ENCODE assay signal across 8 mouse cellular contexts in genomic region chr17:25874721-25875170, GRCm38 (mm10). TPM values are rescaled to one million over a fixed set of nuclear protein-coding genes. Genes with fewer than 3 reads are reported as not detected.
DNase-seq lines count a peak whose midpoint lies in the region; ATAC-seq and TF ChIP-seq lines count a peak whose summit lies in the region.

TSS of gene Mettl26 (plus strand) at chr17:25875074.

- peaks cover 47% of the 10 kb centered on the region for H3K4me1 ChIP-seq in erythroblast, embryonic 14.5 days (ENCODE audit: control insufficient read depth)
- peaks cover 20% of the 10 kb centered on the region for H3K4me1 ChIP-seq in heart, embryonic 11.5 days (ENCODE audit: control insufficient read depth, insufficient read depth, low read length)
- peaks cover 29% of the 10 kb centered on the region for H3K4me1 ChIP-seq in kidney, embryonic 15.5 days
- peaks cover 27% of the 10 kb centered on the region for H3K4me1 ChIP-seq in limb, embryonic 15.5 days
- peaks cover 16% of the 10 kb centered on the region; the same call in 1 of the 2 replicates for H3K4me1 ChIP-seq in midbrain, postnatal 0 days (ENCODE audit: insufficient read depth, low read length)

- peak within 1 kb of the TSS; percentile 73 for H3K4me3 ChIP-seq in erythroblast, embryonic 14.5 days (replicated peaks)
- peak within 1 kb of the TSS; percentile 85 for H3K4me3 ChIP-seq in heart, embryonic 11.5 days (ENCODE audit: low read depth, low read length)
- H3K4me3 ChIP-seq in kidney, embryonic 15.5 days (replicated peaks): peak within 1 kb of the TSS; percentile 84
- H3K4me3 ChIP-seq in limb, embryonic 15.5 days: peak within 1 kb of the TSS; percentile 81
- peak within 1 kb of the TSS; percentile 76 for H3K4me3 ChIP-seq in midbrain, postnatal 0 days (ENCODE audit: low read depth, low read length)

- under 1% methylated on average over 25 of the region's 25 CpGs for WGBS in heart, embryonic 11.5 days (ENCODE audit: insufficient replicate concordance)
- WGBS in kidney, embryonic 15.5 days: under 1% methylated on average over 25 of the region's 25 CpGs
- under 1% methylated on average over 25 of the region's 25 CpGs for WGBS in limb, embryonic 15.5 days
- WGBS in midbrain, postnatal 0 days: under 1% methylated on average over 25 of the region's 25 CpGs

- H3K9ac ChIP-seq in heart, embryonic 11.5 days (ENCODE audit: low read depth, low read length): peak within 1 kb of the TSS; percentile 80
- peak within 1 kb of the TSS; percentile 77 for H3K9ac ChIP-seq in kidney, embryonic 15.5 days
- peak within 1 kb of the TSS; percentile 79 for H3K9ac ChIP-seq in limb, embryonic 15.5 days
- peak within 1 kb of the TSS; percentile 89 for H3K9ac ChIP-seq in midbrain, postnatal 0 days (replicated peaks; ENCODE audit: low read length, poor library complexity, severe bottlenecking)

- H3K27me3 ChIP-seq in erythroblast, embryonic 14.5 days (ENCODE audit: control insufficient read depth): no peaks in the 10 kb centered on the region
- H3K27me3 ChIP-seq in heart, embryonic 11.5 days (ENCODE audit: control insufficient read depth, insufficient read depth, low read length): no peaks in the 10 kb centered on the region
- H3K27me3 ChIP-seq in kidney, embryonic 15.5 days: no peaks in the 10 kb centered on the region
- H3K27me3 ChIP-seq in limb, embryonic 15.5 days: no peaks in the 10 kb centered on the region
- no peaks in the 10 kb centered on the region for H3K27me3 ChIP-seq in midbrain, postnatal 0 days (ENCODE audit: insufficient read depth, low read length)

- peak; percentile 96 for DNase-seq in CD4-positive, CD25-positive, alpha-beta regulatory T cell, adult 2 months (ENCODE audit: low read depth, low spot score)
- peak; percentile 87 for DNase-seq in brain, embryonic 18.5 days (ENCODE audit: low read depth, low spot score)
- DNase-seq in midbrain, postnatal 0 days (ENCODE audit: low spot score): peak; percentile 95
- peak; percentile 95 to 99 for DNase-seq in spleen, postnatal 10 days (ENCODE audit: low spot score in 2 of 2)

- H3K36me3 ChIP-seq in erythroblast, embryonic 14.5 days (ENCODE audit: control insufficient read depth): peaks cover 27% of the 10 kb centered on the region
- peaks cover 4% of the 10 kb centered on the region; the same call in 1 of the 2 replicates for H3K36me3 ChIP-seq in heart, embryonic 11.5 days (ENCODE audit: control insufficient read depth, insufficient read depth, low read length)
- peaks cover 21% of the 10 kb centered on the region for H3K36me3 ChIP-seq in kidney, embryonic 15.5 days
- H3K36me3 ChIP-seq in limb, embryonic 15.5 days: peaks cover 18% of the 10 kb centered on the region
- peaks cover 16% of the 10 kb centered on the region; the same call in 1 of the 2 replicates for H3K36me3 ChIP-seq in midbrain, postnatal 0 days (ENCODE audit: insufficient read depth, low read length)

- ATAC-seq in heart, embryonic 11.5 days (replicated peaks; ENCODE audit: insufficient number of reproducible peaks, low FRiP score, low TSS enrichment): peak; percentile 72
- ATAC-seq in kidney, embryonic 15.5 days (replicated peaks; ENCODE audit: low FRiP score): peak; percentile 64
- peak; percentile 77 for ATAC-seq in limb, embryonic 15.5 days (ENCODE audit: insufficient number of reproducible peaks, low FRiP score, low TSS enrichment, low read depth)
- peak; percentile 80 for ATAC-seq in midbrain, postnatal 0 days (ENCODE audit: low FRiP score)

- no peaks in the 10 kb centered on the region for H3K9me3 ChIP-seq in erythroblast, embryonic 14.5 days (ENCODE audit: control insufficient read depth, low read length)
- H3K9me3 ChIP-seq in heart, embryonic 11.5 days (replicated peaks; ENCODE audit: control insufficient read depth, low read length): no peaks in the 10 kb centered on the region
- H3K9me3 ChIP-seq in kidney, embryonic 15.5 days (replicated peaks): no peaks in the 10 kb centered on the region
- H3K9me3 ChIP-seq in limb, embryonic 15.5 days: no peaks in the 10 kb centered on the region
- no peaks in the 10 kb centered on the region for H3K9me3 ChIP-seq in midbrain, postnatal 0 days (ENCODE audit: low read length)

- H3K4me2 ChIP-seq in heart, embryonic 11.5 days: peak within 1 kb of the TSS; percentile 96
- peak within 1 kb of the TSS; percentile 92 for H3K4me2 ChIP-seq in kidney, embryonic 15.5 days
- peak within 1 kb of the TSS; percentile 81 for H3K4me2 ChIP-seq in limb, embryonic 15.5 days
- H3K4me2 ChIP-seq in midbrain, postnatal 0 days (ENCODE audit: low read depth, low read length, poor library complexity, severe bottlenecking): peak within 1 kb of the TSS; percentile 85

- TF ChIP-seq CTCF in midbrain, postnatal 0 days (IDR thresholded peaks at IDR 0.05): peak; percentile 49

- H3K27ac ChIP-seq in heart, embryonic 11.5 days (ENCODE audit: low read depth, low read length): peak within 1 kb of the TSS; percentile 89
- H3K27ac ChIP-seq in kidney, embryonic 15.5 days: peak within 1 kb of the TSS; percentile 96
- peak within 1 kb of the TSS; percentile 94 for H3K27ac ChIP-seq in limb, embryonic 15.5 days
- peak within 1 kb of the TSS; percentile 98 for H3K27ac ChIP-seq in midbrain, postnatal 0 days (ENCODE audit: low read depth, low read length)

RNA-seq across cellular contexts. Expression of gene Mettl26, which starts in this region (rescaled TPM):
- 6.4 and 8.3 TPM in 2 replicates for polyA plus RNA-seq in erythroblast, embryonic 14.5 days (2012)
- 42.7 and 46.0 TPM in 2 replicates for polyA plus RNA-seq in heart, embryonic 11.5 days (2014; fragmentation: Nextera tagmentation; extraction: Ambion mirVana)
- 78.7 and 81.5 TPM in 2 replicates for polyA plus RNA-seq in kidney, embryonic 15.5 days (2015; fragmentation: Nextera tagmentation; extraction: Ambion mirVana)
- polyA plus RNA-seq in limb, embryonic 15.5 days (2015; fragmentation: Nextera tagmentation; extraction: Ambion mirVana): 45.3 and 48.0 TPM in 2 replicates
- 53.8 and 64.8 TPM in 2 replicates for total RNA-seq in midbrain, postnatal 0 days (2014; rRNA removed)
- 67.3 and 74.0 TPM in 2 replicates for polyA plus RNA-seq in midbrain, postnatal 0 days (2015; fragmentation: Nextera tagmentation; extraction: Ambion mirVana)

Comparison
In these comparisons a context has a peak if more than half of its experiments do, and no peak if none do; other contexts are left out.
1. Peak in every context shown above with its lines: DNase-seq, ATAC-seq, H3K4me3 ChIP-seq and H3K27ac ChIP-seq.